Mouse (Mus musculus): Measurements from ENCODE around the gene Atn1.

Atn1 gene

DNA sequence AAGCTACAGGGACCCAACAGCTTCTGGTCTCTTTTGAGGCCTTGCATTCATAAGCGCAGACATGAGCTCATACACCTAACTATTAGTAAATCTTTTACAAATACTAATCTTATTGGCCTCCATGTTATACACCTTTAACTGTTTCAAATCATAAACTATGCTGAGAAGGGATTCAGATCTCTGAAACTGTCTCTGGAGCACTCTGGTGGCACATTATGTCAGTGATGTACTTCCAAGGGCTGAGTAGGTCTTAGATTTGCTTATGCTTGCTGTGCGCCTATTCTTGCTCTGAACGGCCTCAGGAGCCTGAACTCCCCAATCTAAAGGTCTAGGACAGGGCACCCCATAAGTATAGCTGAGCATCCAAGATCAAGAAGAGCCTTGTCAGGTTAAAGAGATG lies 14.5 kb downstream of the Atn1 start:
- in situ Hi-C loops (cut with MboI, MseI): no loop called here

DNA sequence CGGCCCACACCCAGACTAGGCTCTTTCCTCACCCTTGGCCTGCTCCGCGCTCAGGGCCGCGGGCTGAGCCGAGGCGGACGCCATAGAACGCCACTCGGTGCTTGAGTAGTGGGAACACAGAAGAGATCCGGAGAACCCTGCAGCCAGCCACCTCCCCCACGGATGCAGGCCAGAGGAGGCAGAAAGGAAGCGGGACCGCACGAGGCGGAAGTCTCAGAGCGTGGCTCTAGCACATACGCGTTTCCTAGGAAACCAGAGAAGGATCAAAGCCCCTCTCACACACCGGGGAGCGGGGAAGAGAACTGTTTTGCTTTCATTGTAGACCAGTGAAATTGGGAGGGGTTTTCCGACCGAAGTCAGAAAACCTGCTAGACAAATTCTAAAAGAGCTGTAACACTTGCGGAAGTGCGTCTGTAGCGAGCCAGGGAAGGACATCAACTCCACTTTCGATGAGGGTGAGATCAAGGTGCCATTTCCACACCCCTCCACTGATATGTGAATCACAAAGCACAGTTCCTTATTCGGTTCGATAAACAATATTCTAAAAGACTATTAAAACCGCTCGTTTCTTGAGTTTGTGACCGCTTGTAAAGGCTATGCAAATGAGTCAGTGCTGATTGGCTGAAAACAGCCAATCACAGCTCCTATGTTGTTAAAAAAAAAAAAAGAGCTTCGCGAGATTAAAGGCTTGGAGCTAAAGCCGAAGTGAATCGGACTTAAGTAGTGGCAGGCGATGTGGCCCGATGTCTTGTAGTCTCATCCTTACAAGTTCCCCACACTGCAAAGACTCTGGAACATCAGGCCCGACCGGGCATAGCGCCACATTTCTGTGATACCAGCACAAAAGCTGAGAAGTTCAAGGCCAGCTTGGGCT lies 15.2 kb downstream of the Atn1 start, which contains the start of gene Grcc10:
Gene Grcc10, minus strand, starts transcription at position 487 of the 874 bp plus-strand sequence.
- in situ Hi-C loops (cut with MboI, MseI): no loop called here

DNA sequence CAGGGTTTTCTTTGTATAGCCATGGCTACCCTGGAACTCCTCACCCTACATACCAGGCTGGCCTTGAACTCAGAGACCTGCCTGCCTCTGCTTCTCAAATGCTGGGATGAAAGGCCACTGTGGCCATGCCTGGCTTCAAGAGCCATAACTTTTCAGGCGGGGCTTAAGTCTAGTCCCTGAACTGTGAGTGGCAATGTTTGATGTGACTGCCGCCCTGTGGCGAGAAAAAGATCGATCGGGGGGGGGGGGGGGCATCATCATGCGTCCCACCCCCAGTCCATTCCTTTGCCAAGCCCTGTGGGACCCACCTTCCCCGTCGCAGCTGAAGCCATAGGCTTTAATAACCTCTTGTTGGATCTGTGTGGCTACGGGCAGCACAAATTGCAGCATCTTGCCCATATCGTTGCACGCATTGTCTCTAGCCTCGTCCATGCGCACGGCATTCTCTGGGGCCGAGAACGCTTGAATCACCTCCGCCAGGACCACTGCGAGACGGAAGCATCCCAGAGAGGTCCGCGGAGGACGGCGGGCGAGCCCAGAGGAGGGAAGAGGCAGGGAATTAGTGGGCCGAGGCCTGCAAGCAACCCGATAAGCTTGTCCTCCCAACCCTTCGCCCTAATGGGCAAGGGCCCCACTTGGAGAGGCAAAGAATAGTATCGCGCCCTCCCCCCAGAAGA lies 16.0 kb downstream of the Atn1 start:
- in situ Hi-C loops (cut with MboI, MseI): no loop called here

DNA sequence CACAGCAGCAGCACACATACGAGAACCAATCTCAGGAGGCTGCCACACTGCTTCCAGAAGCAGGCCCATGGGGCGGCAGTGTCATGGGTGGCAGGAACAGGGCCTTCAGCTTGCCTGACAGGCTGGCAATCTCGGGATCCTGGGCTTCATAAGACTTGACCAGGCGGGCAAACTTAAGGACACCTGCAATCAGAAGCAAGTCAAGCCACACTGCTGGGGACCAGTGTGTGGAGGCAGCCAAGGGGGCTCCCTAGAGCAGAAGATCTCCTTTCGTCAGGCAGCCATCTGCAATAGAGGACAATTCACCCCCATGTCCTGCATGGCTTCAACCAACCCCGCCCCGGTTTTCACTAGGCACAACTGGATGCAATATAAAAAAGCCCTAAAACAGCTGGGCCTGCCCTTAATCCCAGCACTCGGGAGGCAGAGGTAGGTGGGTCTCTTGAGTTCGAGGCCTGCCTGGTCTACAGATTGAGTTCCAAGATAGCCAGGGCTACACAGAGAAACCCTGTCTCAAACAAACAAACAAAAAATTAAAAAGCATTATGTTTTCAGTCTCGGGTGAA lies 17.0 kb downstream of the Atn1 start:
- in situ Hi-C loops (cut with MboI, MseI): loop anchor here (10.0 kb wide), 1 partner anchor 1915 kb away; no protein-coding TSS in a partner anchor

DNA sequence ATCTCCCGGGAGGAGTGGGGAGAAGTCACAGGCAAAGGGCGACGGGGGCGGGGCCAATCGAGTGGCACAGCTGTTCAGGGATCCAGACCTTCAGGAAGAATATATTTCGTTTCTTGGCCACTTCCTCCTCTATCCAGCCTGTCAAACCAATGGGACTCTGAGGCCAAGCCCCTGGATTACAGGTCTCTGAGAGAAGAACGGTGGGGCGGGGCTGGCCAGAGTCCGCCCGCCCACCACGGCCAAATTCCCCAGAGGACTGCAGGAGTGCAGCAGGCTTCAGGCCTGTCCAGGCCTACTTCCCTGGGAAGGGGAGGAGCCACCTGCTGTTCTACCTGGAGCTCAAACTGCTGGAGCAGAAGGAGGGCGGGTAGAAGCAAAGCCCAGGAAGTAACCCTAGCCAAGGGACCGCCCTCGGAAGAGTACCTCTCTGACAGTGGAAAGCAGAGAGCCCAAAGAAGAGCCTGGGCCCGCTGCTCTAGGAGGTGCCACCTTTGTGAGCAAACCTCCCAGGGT lies 17.8 kb downstream of the Atn1 start, which contains the start of gene Ptpn6:
Gene Ptpn6, minus strand, starts transcription at position 204 of the 513 bp plus-strand sequence.
- in situ Hi-C loops (cut with MboI, MseI): loop anchor here (10.0 kb wide), 1 partner anchor 1914 kb away; no protein-coding TSS in a partner anchor

DNA sequence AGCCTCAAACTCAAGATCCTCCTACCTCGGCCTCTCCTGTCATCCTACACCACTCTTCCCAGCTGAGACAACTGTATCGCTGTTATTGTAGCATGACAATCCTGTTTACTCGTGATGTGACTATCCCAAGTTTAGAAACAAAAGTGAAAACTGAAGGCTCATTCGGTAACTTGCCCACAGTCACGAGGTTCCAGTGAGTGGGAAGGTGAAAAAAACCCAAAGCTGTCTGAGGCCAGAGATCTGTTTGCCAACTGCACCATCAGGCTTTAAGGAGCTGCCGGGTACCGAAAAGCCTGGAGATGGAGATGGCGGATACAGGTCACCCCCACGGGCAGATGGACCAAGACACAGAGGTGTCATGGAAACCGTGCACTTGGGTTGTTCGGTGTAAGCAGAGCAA lies 19.3 kb downstream of the Atn1 start:
- in situ Hi-C loops (cut with MboI, MseI): loop anchor here (10.0 kb wide), 1 partner anchor 1912 kb away; no protein-coding TSS in a partner anchor

DNA sequence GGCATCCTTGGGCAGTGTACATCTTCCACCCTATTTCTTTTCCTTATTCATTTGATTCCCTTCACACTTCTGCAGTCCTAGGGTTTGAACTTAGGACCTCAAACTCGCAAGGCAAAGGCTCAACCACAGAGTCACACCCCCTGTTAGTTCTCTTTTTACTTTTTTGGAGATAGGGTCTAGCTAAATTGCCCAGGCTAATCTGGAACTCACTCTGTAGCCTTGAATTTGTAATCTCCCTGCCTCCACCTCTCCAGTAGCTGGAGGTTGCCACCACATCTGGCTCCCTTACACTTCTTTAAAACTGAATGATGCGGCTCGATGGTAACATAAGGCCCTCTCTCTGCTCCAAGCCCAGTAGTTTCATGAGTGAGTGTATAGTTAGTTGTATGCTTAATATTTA lies 21.9 kb downstream of the Atn1 start:
- in situ Hi-C loops (cut with MboI, MseI): loop anchor here (10.0 kb wide), 1 partner anchor 1910 kb away; no protein-coding TSS in a partner anchor

DNA sequence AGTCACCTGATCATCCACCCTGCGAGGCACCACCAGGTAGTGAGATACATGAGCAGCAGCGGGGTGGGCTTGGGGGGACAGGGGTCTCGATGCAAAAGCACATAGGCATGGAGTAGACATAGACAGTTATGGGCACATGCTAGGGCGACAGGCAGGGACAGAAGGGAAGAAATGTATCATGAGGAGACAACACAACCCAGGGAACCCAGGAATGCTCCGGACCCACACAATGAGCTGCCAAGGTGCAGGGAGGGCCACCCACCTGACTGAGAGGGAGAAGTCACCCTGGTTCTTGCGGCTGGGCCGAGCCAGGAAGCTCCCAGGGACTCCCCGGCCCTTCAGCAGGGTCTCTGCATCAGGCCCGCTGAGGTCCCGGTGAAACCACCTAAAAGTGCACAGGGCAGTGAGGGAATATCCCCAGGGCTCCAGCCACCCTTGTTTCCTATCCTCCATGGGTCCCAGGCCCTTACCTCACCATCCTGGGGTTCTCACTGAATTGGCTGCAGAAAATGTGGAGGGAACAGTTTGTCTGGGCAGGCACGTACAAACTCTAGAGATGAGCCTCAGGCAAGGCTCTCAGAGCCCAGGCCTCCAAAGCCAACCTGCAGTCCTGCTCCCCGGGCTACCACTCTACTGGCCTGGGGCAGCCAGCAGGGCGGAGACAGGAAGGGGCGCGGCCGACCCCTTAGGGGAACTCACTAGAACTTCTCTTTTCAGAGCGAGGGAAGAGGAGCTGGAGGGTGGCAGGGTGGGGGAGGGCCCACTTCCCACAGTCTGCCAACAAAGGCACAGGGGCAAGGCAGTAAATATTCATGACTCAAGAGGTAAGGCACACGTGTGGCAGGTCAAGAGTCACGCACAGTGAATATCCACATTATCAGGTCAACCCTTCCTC lies 23.6 kb downstream of the Atn1 start:
- in situ Hi-C loops (cut with MboI, MseI): loop anchor here (10.0 kb wide), 1 partner anchor 1908 kb away; no protein-coding TSS in a partner anchor

DNA sequence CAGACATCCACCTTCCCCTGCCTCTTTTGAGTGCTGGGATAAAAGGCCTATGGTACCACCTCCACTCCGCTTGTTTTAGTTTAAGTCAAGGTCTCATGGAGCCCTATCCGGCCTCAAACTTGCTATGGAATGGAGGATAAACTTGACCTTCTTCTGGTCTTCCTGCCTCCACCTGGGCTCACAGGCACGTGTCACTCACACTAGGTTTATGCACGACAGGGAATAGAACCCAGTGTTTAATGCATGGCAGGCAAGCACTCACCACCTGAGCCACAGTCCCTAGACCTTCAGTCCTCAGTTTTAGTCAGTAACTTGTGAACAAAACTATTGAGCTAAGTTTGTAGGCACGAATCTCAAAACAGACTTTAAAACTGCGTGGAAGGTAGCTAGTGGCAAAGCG lies 25.3 kb downstream of the Atn1 start:
- in situ Hi-C loops (cut with MboI, MseI): loop anchor here (10.0 kb wide), 1 partner anchor 1906 kb away; no protein-coding TSS in a partner anchor

DNA sequence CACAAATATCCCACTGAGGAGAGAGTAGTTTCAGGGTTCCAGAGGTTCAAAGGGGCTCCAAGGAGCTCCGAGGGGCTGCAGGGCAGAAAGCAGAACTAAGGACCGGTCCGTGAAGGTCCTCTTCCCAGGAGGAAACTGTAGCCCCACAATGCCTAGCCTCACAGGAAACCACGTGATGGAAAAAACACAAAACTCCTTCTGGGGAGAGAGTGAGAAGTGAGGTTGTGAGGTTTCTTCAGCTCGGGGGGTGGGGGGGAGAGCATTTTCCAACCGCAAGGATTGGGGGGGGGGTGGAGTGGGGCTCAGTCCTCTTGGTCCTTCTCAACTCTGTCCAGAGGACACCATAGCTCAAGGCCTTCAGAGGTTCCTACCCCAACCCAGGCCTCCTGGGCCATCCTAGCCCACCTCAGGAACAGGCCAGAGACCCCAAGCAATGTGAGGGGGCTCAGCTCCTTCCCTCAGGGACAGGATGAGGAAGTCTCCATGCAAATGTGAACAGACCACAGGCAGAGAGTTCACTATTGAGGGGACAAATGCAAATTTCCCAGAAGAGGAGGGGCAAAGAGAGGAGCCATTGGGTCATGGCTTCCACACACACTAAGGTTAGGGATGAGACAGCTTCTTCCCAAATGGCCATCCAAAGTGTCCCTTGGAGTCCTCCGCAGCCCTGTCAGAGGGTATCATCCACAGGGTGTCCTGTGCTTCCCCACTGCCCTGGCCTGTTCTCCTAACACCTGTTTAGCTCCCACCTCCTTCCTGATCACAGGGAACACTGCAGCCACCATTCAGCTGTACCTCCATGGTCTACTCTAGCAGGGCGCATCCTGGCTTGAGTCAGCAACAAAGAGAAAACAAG lies 26.2 kb downstream of the Atn1 start:
- in situ Hi-C loops (cut with MboI, MseI): loop anchor here (10.0 kb wide), 1 partner anchor 1905 kb away; no protein-coding TSS in a partner anchor

DNA sequence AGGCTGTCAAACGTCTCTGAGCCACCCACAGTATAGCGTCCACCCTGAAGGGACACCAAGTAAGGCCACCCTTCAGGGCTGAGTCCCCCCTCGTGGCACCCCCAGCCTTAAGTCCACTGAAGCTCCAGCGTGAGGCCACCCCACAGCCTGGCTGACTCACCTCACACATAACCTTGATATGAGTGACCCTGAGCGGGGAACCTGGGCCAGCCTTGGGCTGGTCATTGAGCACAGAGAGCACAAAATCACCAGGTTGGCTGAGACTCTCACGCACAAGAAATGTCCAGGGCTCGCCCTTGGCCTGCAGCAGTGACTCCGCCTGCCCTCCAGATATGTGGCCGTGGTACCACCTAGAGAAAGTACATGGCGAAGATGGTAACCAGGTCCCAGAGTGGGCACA lies 27.7 kb downstream of the Atn1 start:
- in situ Hi-C loops (cut with MboI, MseI): no loop called here

DNA sequence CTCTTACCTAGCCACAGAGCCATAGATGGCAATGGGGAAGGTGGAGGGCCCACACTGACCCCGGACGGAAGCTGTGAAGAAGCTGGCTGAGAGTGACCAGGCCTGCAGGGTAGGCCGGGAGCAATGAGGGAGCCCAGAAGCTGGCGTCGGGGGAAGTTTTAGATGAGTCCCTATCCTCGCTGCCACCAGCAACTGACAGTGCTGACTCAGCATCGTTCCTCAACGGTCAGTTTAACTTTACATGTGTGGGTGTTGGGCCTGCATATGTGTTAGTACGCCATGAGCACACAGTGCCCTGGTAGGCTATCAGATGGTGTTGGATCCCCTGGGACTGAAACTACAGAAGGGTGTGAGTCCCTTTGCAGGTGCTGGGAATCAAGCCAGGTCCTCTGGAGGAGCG lies 31.9 kb downstream of the Atn1 start:
- in situ Hi-C loops (cut with MboI, MseI): no loop called here

DNA sequence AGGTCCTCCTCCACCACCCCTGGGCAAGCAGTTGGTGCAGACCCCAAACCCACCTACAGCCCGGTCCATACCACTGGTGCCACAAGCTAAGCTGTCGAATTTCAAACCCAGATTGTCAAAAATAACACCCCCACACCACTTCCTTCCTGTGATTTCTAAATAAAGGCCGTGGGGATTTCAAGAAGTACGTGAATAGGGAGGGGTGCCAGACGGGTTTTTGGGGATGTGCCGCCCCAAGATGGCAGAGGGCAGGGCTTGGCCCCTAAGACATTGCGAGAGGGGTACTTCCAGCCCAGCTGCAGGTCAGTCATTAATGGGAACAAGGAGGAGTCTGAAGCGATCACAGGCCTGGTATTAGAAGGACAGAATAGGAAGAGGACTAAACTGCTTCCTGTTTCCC lies 32.8 kb downstream of the Atn1 start:
- in situ Hi-C loops (cut with MboI, MseI): no loop called here

DNA sequence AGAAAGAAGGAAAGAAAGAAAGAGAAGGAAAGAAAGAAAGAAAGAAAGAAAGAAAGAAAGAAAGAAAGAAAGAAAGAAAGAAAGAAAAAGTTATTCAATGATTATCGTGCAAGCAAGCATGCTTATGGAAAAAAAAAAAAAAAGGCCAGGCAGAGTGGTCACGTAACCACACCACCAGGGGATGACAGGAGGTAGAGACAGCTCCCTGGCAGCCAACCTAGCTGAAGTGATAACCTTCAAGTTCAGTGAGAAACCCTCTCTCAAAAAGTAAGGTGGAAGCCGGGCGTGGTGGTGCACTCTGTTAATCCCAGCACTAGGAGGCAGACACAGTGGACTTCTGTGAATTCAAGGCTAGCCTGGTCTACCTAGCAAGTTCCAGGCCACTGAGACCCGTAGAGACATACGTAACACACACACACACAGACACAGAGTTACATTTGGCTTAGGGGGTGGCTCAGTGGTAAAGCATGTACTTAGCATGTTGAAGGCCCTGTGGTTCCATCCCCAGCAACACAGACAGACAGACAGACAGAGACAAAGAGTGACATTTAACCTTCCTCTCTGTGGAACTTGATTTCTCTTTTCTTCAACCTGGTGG lies 33.3 kb downstream of the Atn1 start:
- in situ Hi-C loops (cut with MboI, MseI): no loop called here

DNA sequence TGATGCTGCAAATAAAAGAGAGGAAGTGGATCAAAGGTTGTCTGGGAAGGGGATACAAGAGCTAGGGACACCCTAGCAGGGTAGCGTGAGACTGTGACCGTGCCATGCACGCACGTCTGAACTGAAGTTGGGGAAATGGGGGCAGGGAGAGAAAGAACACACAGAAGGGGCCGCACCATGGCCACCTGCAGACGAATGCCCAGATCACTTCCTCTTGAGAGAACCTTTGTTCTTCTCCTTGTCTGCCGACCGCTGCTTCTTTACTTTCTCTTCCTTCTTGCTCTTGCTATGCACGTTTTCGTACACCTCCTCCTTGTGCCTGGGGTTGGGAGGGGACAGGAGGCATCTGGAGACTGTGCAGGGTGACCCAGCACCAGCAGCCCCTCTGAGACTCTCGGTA lies 35.4 kb downstream of the Atn1 start:
- in situ Hi-C loops (cut with MboI, MseI): no loop called here

DNA sequence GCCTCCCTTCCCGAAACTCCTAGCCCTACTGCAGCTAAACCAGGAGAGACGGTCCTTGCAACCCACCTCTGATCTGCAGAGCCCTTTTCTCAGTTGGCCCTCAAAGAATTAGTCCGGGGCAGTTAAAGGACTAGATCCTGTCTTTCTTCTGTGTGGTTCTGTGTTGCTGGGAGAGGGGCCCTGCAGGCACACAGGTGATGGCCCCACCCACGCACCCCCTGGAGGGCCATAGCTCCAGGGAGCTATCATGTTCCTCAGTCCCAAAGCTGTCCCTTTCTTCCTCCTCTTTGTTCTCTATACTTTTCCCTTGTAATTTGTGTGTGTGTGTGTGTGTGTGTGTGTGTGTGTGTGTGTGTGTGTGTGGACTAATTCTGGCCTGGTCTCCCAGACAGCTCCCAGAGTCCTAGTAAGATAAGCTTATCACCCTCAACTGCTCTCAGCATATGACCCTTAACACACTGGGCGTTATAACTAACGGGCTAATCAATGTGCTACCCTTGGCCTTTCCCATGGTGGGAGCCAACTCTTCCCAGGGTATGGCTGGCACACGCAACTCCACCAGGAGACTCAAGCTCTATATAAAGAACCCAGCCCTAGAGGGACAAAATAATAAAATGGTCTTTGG lies 36.9 kb downstream of the Atn1 start:
- in situ Hi-C loops (cut with MboI, MseI): no loop called here

DNA sequence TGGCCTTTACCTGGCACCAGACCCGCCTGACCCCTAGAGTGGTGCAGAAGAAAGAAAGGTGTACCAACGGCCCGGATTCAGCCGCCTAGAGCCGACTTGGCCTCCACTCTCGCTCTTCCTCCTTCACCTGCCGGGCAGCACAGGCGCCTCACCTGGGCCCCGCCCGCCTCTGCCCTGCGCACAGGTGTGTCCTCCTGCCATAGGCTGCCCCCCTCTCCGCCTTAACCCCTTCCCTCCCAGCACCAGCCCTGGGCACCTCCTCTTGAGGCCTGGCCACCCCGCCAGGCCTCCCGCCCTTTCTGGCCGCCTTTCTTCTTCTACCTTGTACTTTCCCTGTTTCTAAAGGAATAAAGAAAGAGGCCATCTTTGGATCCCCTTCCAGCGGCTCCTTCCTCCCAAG lies 37.6 kb downstream of the Atn1 start:
- in situ Hi-C loops (cut with MboI, MseI): no loop called here

DNA sequence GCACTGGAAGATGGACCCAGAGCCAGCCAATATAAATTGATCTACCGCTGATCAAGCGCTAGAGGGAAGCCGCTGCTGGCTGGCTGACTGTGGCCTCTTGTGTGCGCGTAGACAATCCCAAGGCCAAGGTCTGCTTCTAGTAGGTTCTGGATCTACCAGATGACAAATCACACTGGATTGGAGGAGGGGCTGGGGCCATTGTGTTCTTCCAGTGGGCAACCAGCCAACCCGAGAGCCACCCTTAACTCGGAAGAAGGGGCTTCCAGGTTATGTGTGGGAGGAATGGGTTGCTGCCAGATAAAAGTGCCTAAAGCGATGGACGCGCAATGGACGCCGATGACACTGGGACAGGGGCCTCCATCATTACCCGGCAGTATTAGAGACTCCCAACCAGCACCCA lies 38.4 kb downstream of the Atn1 start:
- in situ Hi-C loops (cut with MboI, MseI): no loop called here
